Mouse (Mus musculus) liver, adult 2 months (tissue): ENCODE measurements around the gene C530025M09Rik. TPM values are rescaled to one million over a fixed set of nuclear protein-coding genes. Genes with fewer than 3 reads are reported as not detected.

Experiments
- DNase-seq: peaks from one replicate; pipeline ENCODE4 v3.0.0-alpha.2; 2011; ENCODE audit warnings: low read depth, low spot score; ENCODE audit errors: extremely low read depth
- H3K27ac ChIP-seq: fragments of 200-500 bp; replicated peaks from 2 replicates; pipeline ENCODE4 v1.5.1; 2012; ENCODE audit warnings: low read depth, mild to moderate bottlenecking, control low read depth, inconsistent platforms, low read length; ENCODE audit not compliant: insufficient read depth
- H3K27me3 ChIP-seq: fragments of 200-500 bp; 2 replicates; pipeline ENCODE4 v1.6.1; 2012; ENCODE audit warnings: mild to moderate bottlenecking, moderate library complexity, low read length, inconsistent platforms; ENCODE audit not compliant: control insufficient read depth, insufficient read depth
- H3K36me3 ChIP-seq: fragments of 200-500 bp; 2 replicates; pipeline ENCODE4 v1.6.1; 2012; ENCODE audit warnings: low read length, inconsistent platforms; ENCODE audit not compliant: control insufficient read depth, insufficient read depth
- H3K4me1 ChIP-seq: fragments of 200-500 bp; 2 replicates; pipeline ENCODE4 v1.6.1; 2011; ENCODE audit warnings: low read length; ENCODE audit not compliant: control insufficient read depth, insufficient read depth
- H3K4me3 ChIP-seq: fragments of 200-500 bp; 2 replicates; pipeline ENCODE4 v1.5.1; 2011; ENCODE audit warnings: low read depth, mild to moderate bottlenecking, control low read depth, low read length, moderate library complexity; ENCODE audit not compliant: insufficient read depth
- H3K79me2 ChIP-seq: fragments of 200-500 bp; 2 replicates; pipeline ENCODE4 v1.6.1; 2012; ENCODE audit warnings: inconsistent platforms, mild to moderate bottlenecking, low read length, moderate library complexity; ENCODE audit not compliant: control insufficient read depth, insufficient read depth
- H3K9ac ChIP-seq: fragments of 200-500 bp; 2 replicates; pipeline ENCODE4 v1.6.1; 2012; ENCODE audit warnings: low read depth, mild to moderate bottlenecking, control low read depth, inconsistent platforms, low read length
- CTCF ChIP-seq: fragments of 200-500 bp; IDR thresholded peaks from 2 replicates; pipeline ENCODE4 v1.5.1; 2011; ENCODE audit warnings: low read depth, low read length, control low read depth
- POLR2A ChIP-seq: fragments of 200-500 bp; IDR thresholded peaks from 2 replicates; pipeline ENCODE4 v1.6.1; 2011; ENCODE audit warnings: low read length, control low read depth; ENCODE audit not compliant: insufficient read depth; ENCODE audit errors: extremely low read depth
- WGBS: fragments of 180-500 bp; shearing (Covaris S2); methylation state at CpG from one replicate; pipeline ENCODE4 v1.1.7; 2018; 5-methylcytosine and 5-hydroxymethylcytosine counted together
- polyA plus RNA-seq: library from polyadenylated mRNA; depleted of rRNA; stranded (reverse); fragments of >200 nt; gene quantifications from 2 replicates; pipeline ENCODE4 v1.2.3, GENCODE M21; 2012
- total RNA-seq: library from RNA; depleted of rRNA; stranded (reverse); fragments of >200 nt; gene quantifications from 2 replicates; pipeline ENCODE4 v1.2.3, GENCODE M21; 2014

The C530025M09Rik gene
- total and polyA plus RNA-seq, 2 experiments = not detected

DNA sequence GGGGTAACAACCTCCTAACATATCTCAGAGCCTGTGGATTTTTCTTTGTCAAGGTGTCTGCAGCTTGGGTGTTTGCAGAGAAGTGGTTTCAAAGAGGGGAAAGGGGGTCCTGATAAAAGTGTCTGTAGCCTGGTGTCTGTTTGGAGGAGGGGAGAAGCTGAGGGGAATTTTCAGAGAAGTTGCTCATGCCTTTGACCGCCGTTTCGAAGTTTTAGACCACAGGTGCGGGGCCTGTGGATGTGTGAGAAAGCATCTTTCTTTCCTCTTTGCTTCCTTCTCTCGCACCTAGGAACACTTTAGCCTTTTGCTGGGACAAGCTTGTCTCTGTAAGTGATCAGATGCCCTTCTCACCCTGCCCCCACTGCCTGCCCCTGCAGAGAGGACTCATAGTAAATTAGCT is 1.3 kb upstream of the C530025M09Rik start:
- WGBS = 7% methylated on average over 5 of the region's 5 CpGs

DNA sequence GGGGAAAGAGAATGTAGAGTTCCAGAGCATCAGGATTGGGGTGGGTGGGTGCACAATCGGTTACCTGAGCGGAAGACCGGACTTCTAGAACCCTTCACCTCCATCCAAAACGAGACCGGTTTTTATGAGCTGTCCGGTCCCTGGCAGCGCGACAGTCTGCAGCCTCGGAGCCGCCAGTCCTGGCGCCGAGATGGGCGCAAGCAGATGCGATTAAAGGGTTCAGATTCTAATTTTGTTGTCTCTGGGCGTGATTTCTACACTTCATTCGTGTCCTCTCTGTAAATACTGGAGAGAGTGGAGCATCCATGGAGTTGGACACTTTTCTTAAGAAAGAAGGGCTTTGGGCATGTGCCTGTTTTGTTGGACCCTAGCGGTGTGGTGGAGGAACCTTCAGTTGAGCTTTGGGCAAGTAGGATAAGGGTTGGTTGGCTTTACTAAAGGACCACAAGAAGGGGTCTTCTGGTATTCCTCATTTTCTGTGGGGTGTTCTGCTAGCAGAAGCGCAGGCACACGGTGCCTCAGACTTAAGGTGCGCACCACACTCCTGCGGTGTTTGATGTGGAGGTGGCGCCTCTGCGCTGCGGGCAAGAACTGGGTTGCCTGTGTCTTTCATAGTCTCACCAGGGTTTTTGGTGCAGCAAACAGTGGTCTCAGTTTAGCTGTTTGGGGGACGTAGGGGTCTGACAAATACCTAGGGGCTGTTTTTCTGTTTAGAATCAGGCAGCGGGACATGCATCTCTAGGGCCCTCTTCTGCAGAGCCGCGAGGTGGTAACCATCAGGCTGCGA is 639 bp upstream of the C530025M09Rik start:
- H3K9ac ChIP-seq = no peak overlapping the region
- no peak for DNase-seq
- 2% methylated on average over 29 of the region's 29 CpGs for WGBS
- no peaks in the 10 kb centered on the region for H3K79me2 ChIP-seq
- H3K4me1 ChIP-seq = no peaks in the 10 kb centered on the region
- H3K27me3 ChIP-seq = peaks cover 15% of the 10 kb centered on the region; the same call in 1 of the 2 replicates
- TF ChIP-seq POLR2A = no peak
- TF ChIP-seq CTCF = no peak
- H3K27ac ChIP-seq = no peak overlapping the region
- no peak overlapping the region for H3K4me3 ChIP-seq
- no peaks in the 10 kb centered on the region for H3K36me3 ChIP-seq

More for the DNA sequence above, 1.3 kb upstream of the C530025M09Rik start:
- TF ChIP-seq CTCF (no peak), POLR2A (no peak)
- H3K27ac ChIP-seq = no peak overlapping the region
- H3K4me3 ChIP-seq = no peak overlapping the region
- H3K4me1 ChIP-seq = no peaks in the 10 kb centered on the region
- no peak overlapping the region for H3K9ac ChIP-seq
- no peaks in the 10 kb centered on the region for H3K36me3 ChIP-seq
- DNase-seq = no peak
- no peaks in the 10 kb centered on the region for H3K79me2 ChIP-seq
- peaks cover 15% of the 10 kb centered on the region; the same call in 1 of the 2 replicates for H3K27me3 ChIP-seq

DNA sequence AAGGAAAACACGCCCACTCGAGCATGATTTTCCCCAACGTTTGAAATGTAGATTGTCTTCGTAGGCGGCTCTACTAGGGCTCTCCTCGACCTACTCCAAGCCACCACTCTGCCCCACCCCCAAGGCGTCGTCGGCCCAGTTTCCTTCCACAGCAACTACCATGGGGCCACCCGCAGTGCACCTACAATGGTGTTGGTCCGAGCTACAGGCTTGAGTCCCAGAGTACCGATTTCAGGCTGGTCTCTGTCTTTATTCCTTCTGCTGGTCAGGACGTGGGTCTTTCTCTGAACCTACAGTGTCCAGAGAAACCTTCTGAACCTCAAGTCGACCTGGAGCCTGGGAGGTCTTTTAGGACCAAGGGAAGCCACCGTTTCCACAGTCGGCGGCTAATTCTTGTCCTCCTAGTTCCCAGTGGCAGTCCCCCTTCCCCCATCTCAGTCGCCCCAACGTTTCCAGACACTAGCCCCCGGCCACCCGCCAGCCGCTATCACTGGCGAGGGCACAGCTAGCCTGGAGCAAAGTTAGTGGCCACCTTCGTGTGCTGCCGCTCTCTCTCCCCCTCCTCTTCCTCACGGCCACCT is 968 bp downstream of the C530025M09Rik start:
- no peak for TF ChIP-seq POLR2A
- TF ChIP-seq CTCF = no peak
- Histone ChIP-seq H3K4me3 (no peak overlapping the region), H3K79me2 (no peaks in the 10 kb centered on the region), H3K4me1 (no peaks in the 10 kb centered on the region), H3K9ac (no peak overlapping the region), H3K36me3 (no peaks in the 10 kb centered on the region), H3K27me3 (peaks cover 15% of the 10 kb centered on the region; the same call in 1 of the 2 replicates), H3K27ac (no peak overlapping the region)
- no peak for DNase-seq
- 2% methylated on average over 26 of the region's 26 CpGs for WGBS

DNA sequence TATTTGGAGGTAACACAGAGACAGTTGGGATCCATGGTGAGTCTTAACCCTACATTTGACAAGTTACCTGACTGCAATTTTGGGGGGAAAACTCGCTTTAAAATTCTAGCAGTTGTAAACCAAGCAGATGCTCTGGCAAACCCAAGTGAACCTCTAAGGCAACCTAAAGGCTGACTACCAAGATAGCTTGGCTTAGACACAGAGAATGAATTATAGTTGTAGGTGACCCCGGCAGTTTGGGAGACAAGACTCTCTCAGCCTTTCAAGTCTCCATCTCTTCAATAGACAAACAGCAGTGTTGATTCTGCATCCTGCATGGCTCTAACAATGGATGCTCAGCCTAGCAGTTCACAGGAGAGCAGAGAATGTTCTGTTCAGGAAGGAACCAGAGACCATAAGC is 2.1 kb downstream of the C530025M09Rik start, which contains the start of gene Syndig1:
Syndig1 (plus strand) TSS at position 301 of the 400 bp plus-strand sequence.
- Histone ChIP-seq H3K27ac (no peak within 1 kb of the TSS), H3K36me3 (no peaks in the 10 kb centered on the region), H3K4me1 (no peaks in the 10 kb centered on the region), H3K4me3 (no peak within 1 kb of the TSS), H3K27me3 (peaks cover 15% of the 10 kb centered on the region; the same call in 1 of the 2 replicates), H3K9ac (no peak within 1 kb of the TSS), H3K79me2 (no peaks in the 10 kb centered on the region)
- no peak for DNase-seq
- WGBS = 58% methylated on average over 2 of the region's 2 CpGs
- TF ChIP-seq CTCF (no peak), POLR2A (no peak)

DNA sequence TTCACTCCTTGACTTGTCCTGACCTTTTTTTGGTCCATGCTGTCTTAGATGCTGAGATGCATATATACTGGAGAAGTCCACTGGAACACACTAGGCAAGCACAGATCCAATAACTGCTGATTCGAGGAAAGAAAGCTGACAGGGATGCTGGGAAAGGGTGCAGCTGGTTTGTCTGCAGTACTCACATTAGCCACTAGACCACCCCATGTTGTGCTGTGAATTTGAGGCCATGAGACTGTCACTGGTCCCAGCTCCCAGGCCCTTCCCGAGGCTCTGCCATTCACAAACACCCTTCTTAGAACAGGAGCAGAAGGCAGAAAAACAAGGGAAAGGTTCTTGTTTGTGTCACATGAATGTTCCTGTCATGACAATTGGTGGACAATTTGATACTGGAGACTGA is 10.8 kb downstream of the C530025M09Rik start:
- no peaks in the 10 kb centered on the region for H3K4me1 ChIP-seq
- no peak overlapping the region for H3K9ac ChIP-seq
- H3K27me3 ChIP-seq = no peaks in the 10 kb centered on the region
- no peak overlapping the region for H3K27ac ChIP-seq
- no peaks in the 10 kb centered on the region for H3K36me3 ChIP-seq
- WGBS = 40% methylated on average over 2 of the region's 2 CpGs
- no peak for TF ChIP-seq CTCF
- no peak for TF ChIP-seq POLR2A
- no peak overlapping the region for H3K4me3 ChIP-seq
- H3K79me2 ChIP-seq = no peaks in the 10 kb centered on the region
- no peak for DNase-seq

DNA sequence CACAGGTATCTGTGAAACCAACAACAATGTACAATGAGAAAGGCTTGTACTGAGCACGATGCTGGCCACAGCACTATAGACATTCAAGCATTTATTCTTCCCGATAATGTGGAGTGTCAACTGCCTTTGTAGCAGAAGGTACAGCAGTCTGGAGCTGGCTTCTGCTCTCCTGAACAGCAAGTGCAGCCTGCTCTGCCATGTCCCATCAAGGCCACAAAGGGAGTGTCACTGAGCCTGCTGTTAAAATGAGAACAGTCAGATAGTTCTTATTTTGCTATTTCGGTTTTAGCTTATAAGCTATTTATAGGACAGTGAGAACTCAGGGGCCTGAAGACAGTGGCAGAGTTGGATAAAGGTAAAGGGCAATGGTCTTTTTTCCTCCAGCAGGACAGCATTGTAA is 11.3 kb downstream of the C530025M09Rik start:
- no peak for DNase-seq
- WGBS = 79% methylated on average over 3 of the region's 3 CpGs
- H3K4me1 ChIP-seq = no peaks in the 10 kb centered on the region

More for the DNA sequence above, 11.3 kb downstream of the C530025M09Rik start:
- Histone ChIP-seq H3K27me3 (no peaks in the 10 kb centered on the region), H3K36me3 (no peaks in the 10 kb centered on the region), H3K27ac (no peak overlapping the region), H3K4me3 (no peak overlapping the region), H3K9ac (no peak overlapping the region), H3K79me2 (no peaks in the 10 kb centered on the region)
- TF ChIP-seq POLR2A (no peak), CTCF (no peak)
